Mouse (Mus musculus) adipocyte (in vitro differentiated cells): ENCODE measurements around the gene Aqp11.
A peak's percentile ranks its signal among the peaks of the same experiment; 100 is the strongest.

Experiments used
- DNase-seq: peaks from one replicate; pipeline ENCODE4 v3.0.0-alpha.2; 2016; ENCODE audit warnings: low spot score

Aqp11 gene

GRCm38 (mm10) chr7:97747787-97748497, 9.9 kb upstream of the Aqp11 start:
- peak; percentile 83 for DNase-seq

GRCm38 (mm10) chr7:97747176-97747707, 9.2 kb upstream of the Aqp11 start:
- peak; percentile 11 for DNase-seq

GRCm38 (mm10) chr7:97745299-97745698, 7.2 kb upstream of the Aqp11 start:
- DNase-seq: peak; percentile 80

- no peak for DNase-seq
These were observed 3.7 kb upstream of the Aqp11 start for GRCm38 (mm10) chr7:97741756-97742291.

- DNase-seq: peak; percentile 18
These were observed 2.9 kb upstream of the Aqp11 start for GRCm38 (mm10) chr7:97740948-97741347.

- DNase-seq: no peak
These were observed 842 bp downstream of the Aqp11 start for GRCm38 (mm10) chr7:97737256-97737637.

GRCm38 (mm10) chr7:97735886-97736420, 2.1 kb downstream of the Aqp11 start:
- no peak for DNase-seq

- no peak for DNase-seq
These were observed 3.1 kb downstream of the Aqp11 start for GRCm38 (mm10) chr7:97735021-97735420.

GRCm38 (mm10) chr7:97733606-97734005, 4.5 kb downstream of the Aqp11 start:
- no peak for DNase-seq

GRCm38 (mm10) chr7:97730427-97730826, 7.7 kb downstream of the Aqp11 start:
- DNase-seq: peak; percentile 24

GRCm38 (mm10) chr7:97728666-97729614, 9.1 kb downstream of the Aqp11 start:
- no peak for DNase-seq

- no peak for DNase-seq
These were observed 11.3 kb downstream of the Aqp11 start for GRCm38 (mm10) chr7:97726778-97727177.

- DNase-seq: no peak
These were observed 12.0 kb downstream of the Aqp11 start for GRCm38 (mm10) chr7:97726080-97726479.

GRCm38 (mm10) chr7:97725401-97725800, 12.7 kb downstream of the Aqp11 start:
- DNase-seq: no peak

GRCm38 (mm10) chr7:97723646-97724538, 14.2 kb downstream of the Aqp11 start:
- DNase-seq: no peak

GRCm38 (mm10) chr7:97722278-97722918, 15.7 kb downstream of the Aqp11 start:
- no peak for DNase-seq

- DNase-seq: no peak
These were observed 18.0 kb downstream of the Aqp11 start for GRCm38 (mm10) chr7:97720109-97720508.

- DNase-seq: no peak
These were observed 19.0 kb downstream of the Aqp11 start for GRCm38 (mm10) chr7:97719078-97719477.

GRCm38 (mm10) chr7:97717326-97717725, 20.8 kb downstream of the Aqp11 start:
- DNase-seq: peak; percentile 65

GRCm38 (mm10) chr7:97714651-97715050, 23.4 kb downstream of the Aqp11 start:
- no peak for DNase-seq

GRCm38 (mm10) chr7:97709204-97709603, 28.9 kb downstream of the Aqp11 start:
- no peak for DNase-seq
